Mouse (Mus musculus): ENCODE data around the gene Mknk2. TPM values are rescaled to one million over a fixed set of nuclear protein-coding genes. Genes with fewer than 3 reads are reported as not detected.
A peak's percentile ranks its signal among the peaks of the same experiment; 100 is the strongest.

The Mknk2 gene
- polyA plus RNA-seq, 1 experiment from 2014 or later = 103 TPM

GRCm38 (mm10) chr10:80697393-80697787, 19.5 kb upstream of the Mknk2 start:
- Histone ChIP-seq H3K36me3 (ENCODE audit: insufficient read depth, low read length) (no peaks in the 10 kb centered on the region), H3K4me2 (replicated peaks; ENCODE audit: low read depth, low read length) (no peak overlapping the region), H3K4me3 (ENCODE audit: low read depth, low read length) (no peak overlapping the region), H3K27me3 (replicated peaks; ENCODE audit: insufficient read depth, low read length) (no peaks in the 10 kb centered on the region), H3K9ac (replicated peaks; ENCODE audit: low read depth) (no peak overlapping the region), H3K27ac (ENCODE audit: low read length) (no peak overlapping the region), H3K9me3 (ENCODE audit: low read length) (no peaks in the 10 kb centered on the region), H3K4me1 (ENCODE audit: insufficient read depth, low read depth, low read length) (peaks cover 26% of the 10 kb centered on the region)
- DNase-seq (ENCODE audit: low spot score) (no peak), ATAC-seq (no peak)
- TF ChIP-seq EP300 (IDR thresholded peaks at IDR 0.05) = no peak
- TF ChIP-seq CTCF (IDR thresholded peaks at IDR 0.05) = no peak
- WGBS = 84% methylated on average over 8 of the region's 8 CpGs

- Histone ChIP-seq H3K36me3 (ENCODE audit: insufficient read depth, low read length) (no peaks in the 10 kb centered on the region), H3K4me1 (ENCODE audit: insufficient read depth, low read depth, low read length) (peaks cover 26% of the 10 kb centered on the region), H3K4me2 (replicated peaks; ENCODE audit: low read depth, low read length) (no peak overlapping the region), H3K9ac (replicated peaks; ENCODE audit: low read depth) (no peak overlapping the region; the same call in 1 of the 2 replicates), H3K27me3 (replicated peaks; ENCODE audit: insufficient read depth, low read length) (no peaks in the 10 kb centered on the region), H3K27ac (ENCODE audit: low read length) (peak overlapping the region; percentile 85), H3K4me3 (ENCODE audit: low read depth, low read length) (no peak overlapping the region), H3K9me3 (ENCODE audit: low read length) (no peaks in the 10 kb centered on the region)
- ATAC-seq (no peak), DNase-seq (ENCODE audit: low spot score) (no peak)
- 39% methylated on average over 11 of the region's 12 CpGs for WGBS
- no peak for TF ChIP-seq CTCF (IDR thresholded peaks at IDR 0.05)
Observed at GRCm38 (mm10) chr10:80696502-80697392, 18.8 kb upstream of the Mknk2 start.

- H3K4me3 ChIP-seq (ENCODE audit: low read depth, low read length) = no peak overlapping the region
- no peaks in the 10 kb centered on the region for H3K36me3 ChIP-seq (ENCODE audit: insufficient read depth, low read length)
- no peaks in the 10 kb centered on the region for H3K27me3 ChIP-seq (replicated peaks; ENCODE audit: insufficient read depth, low read length)
- peak overlapping the region; percentile 85 for H3K27ac ChIP-seq (ENCODE audit: low read length)
- WGBS = 37% methylated on average over 10 of the region's 10 CpGs
- peak overlapping the region; percentile 16; the same call in 1 of the 2 replicates for H3K9ac ChIP-seq (replicated peaks; ENCODE audit: low read depth)
- 0 out of 2 replicates have a peak overlapping the region, but pooled peaks have one; percentile 0 for H3K4me2 ChIP-seq (replicated peaks; ENCODE audit: low read depth, low read length)
- peaks cover 23% of the 10 kb centered on the region for H3K4me1 ChIP-seq (ENCODE audit: insufficient read depth, low read depth, low read length)
- no peaks in the 10 kb centered on the region for H3K9me3 ChIP-seq (ENCODE audit: low read length)
- TF ChIP-seq EP300 (IDR thresholded peaks at IDR 0.05) (peak; percentile 30; the same call in 1 of the 2 replicates), CTCF (IDR thresholded peaks at IDR 0.05) (no peak)
- DNase-seq (ENCODE audit: low spot score) = peak; percentile 78
- ATAC-seq = peak; percentile 47
Observed at GRCm38 (mm10) chr10:80695801-80696501, 18.0 kb upstream of the Mknk2 start.

- peaks cover 2% of the 10 kb centered on the region; the same call in 1 of the 2 replicates for H3K36me3 ChIP-seq (ENCODE audit: insufficient read depth, low read length)
- 0 out of 2 replicates have a peak overlapping the region, but pooled peaks have one; percentile 0 for H3K4me2 ChIP-seq (replicated peaks; ENCODE audit: low read depth, low read length)
- no peaks in the 10 kb centered on the region for H3K27me3 ChIP-seq (replicated peaks; ENCODE audit: insufficient read depth, low read length)
- peaks cover 17% of the 10 kb centered on the region; the same call in 1 of the 2 replicates for H3K4me1 ChIP-seq (ENCODE audit: insufficient read depth, low read depth, low read length)
- DNase-seq (ENCODE audit: low spot score) = peak; percentile 88
- no peak overlapping the region for H3K4me3 ChIP-seq (ENCODE audit: low read depth, low read length)
- H3K9me3 ChIP-seq (ENCODE audit: low read length) = no peaks in the 10 kb centered on the region
- peak overlapping the region; percentile 85 for H3K27ac ChIP-seq (ENCODE audit: low read length)
- TF ChIP-seq EP300 (IDR thresholded peaks at IDR 0.05) (no peak; the same call in 1 of the 2 replicates), CTCF (IDR thresholded peaks at IDR 0.05) (no peak)
- no peak overlapping the region for H3K9ac ChIP-seq (replicated peaks; ENCODE audit: low read depth)
- peak; percentile 87 for ATAC-seq
- WGBS = 38% methylated on average over 2 of the region's 2 CpGs
Observed at GRCm38 (mm10) chr10:80695186-80695585, 17.3 kb upstream of the Mknk2 start.

GRCm38 (mm10) chr10:80694159-80694938, 16.4 kb upstream of the Mknk2 start:
- H3K4me3 ChIP-seq (ENCODE audit: low read depth, low read length) = no peak overlapping the region
- H3K27ac ChIP-seq (ENCODE audit: low read length) = peak overlapping the region; percentile 85
- no peak for TF ChIP-seq EP300 (IDR thresholded peaks at IDR 0.05)
- no peak for TF ChIP-seq CTCF (IDR thresholded peaks at IDR 0.05)
- no peaks in the 10 kb centered on the region for H3K27me3 ChIP-seq (replicated peaks; ENCODE audit: insufficient read depth, low read length)
- H3K36me3 ChIP-seq (ENCODE audit: insufficient read depth, low read length) = peaks cover 10% of the 10 kb centered on the region; the same call in 1 of the 2 replicates
- WGBS = 87% methylated on average over 13 of the region's 13 CpGs
- no peaks in the 10 kb centered on the region for H3K9me3 ChIP-seq (ENCODE audit: low read length)
- H3K4me1 ChIP-seq (ENCODE audit: insufficient read depth, low read depth, low read length) = peaks cover 15% of the 10 kb centered on the region; the same call in 1 of the 2 replicates
- ATAC-seq (no peak), DNase-seq (ENCODE audit: low spot score) (no peak)
- no peak overlapping the region for H3K9ac ChIP-seq (replicated peaks; ENCODE audit: low read depth)
- no peak overlapping the region for H3K4me2 ChIP-seq (replicated peaks; ENCODE audit: low read depth, low read length)

Measured in lung, postnatal 0 days (tissue).